Mouse (Mus musculus) gastrocnemius, adult 2 months (tissue): ENCODE results near the gene Myh7b. TPM values are rescaled to one million over a fixed set of nuclear protein-coding genes. Genes with fewer than 3 reads are reported as not detected.

Experiments
- DNase-seq: peaks from one replicate; pipeline ENCODE4 v3.0.0; 2022
- H3K27ac ChIP-seq: fragments of 200-600 bp; 2 replicates; pipeline ENCODE4 v1.8.1; 2022; ENCODE audit warnings: mild to moderate bottlenecking
- H3K4me3 ChIP-seq: fragments of 200-600 bp; 2 replicates; pipeline ENCODE4 v1.8.1; 2022; ENCODE audit warnings: mild to moderate bottlenecking, moderate library complexity
- CTCF ChIP-seq: fragments of 200-600 bp; IDR thresholded peaks from 2 replicates; pipeline ENCODE4 v1.8.1; 2022; ENCODE audit warnings: antibody characterized with exemption, mild to moderate bottlenecking, moderate library complexity
- intact Hi-C: fragments of 180-260 bp; cut with DNase I; formaldehyde crosslinking; loops from one replicate; pipeline ENCODE4 v1.15.1; 2025
- total RNA-seq, 2 experiments: library from RNA; stranded (reverse); gene quantifications; 2 replicates each; pipeline ENCODE4 v1.2.3; 2021

Gene Myh7b
- total RNA-seq, 2 experiments from 2014 or later: 5.1 to 9.8 TPM

DNA sequence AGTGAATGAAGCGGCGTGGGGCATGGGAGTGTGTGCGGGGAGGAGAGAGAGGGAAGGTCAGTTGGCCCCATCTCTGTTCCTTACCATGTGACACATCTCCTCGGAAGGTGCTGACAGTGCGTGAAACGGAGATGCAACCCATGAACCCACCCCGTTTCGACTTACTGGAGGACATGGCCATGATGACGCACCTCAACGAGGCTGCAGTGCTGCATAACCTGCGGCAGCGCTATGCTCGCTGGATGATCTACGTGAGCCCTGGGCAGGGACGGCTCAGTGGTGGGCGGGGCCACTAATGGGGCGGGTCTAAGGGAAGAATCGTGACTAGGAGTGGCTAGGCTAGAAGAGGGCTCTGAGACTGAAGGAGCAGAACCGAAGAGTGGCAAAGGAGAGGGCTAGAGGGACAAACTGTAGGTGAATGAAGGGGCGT lies 2.3 kb downstream of the Myh7b start:
- H3K4me3 ChIP-seq: peak overlapping the region; percentile 66
- no peak overlapping the region for H3K27ac ChIP-seq
- DNase-seq: peak; percentile 78
- intact Hi-C loops: no loop called here
- no peak for TF ChIP-seq CTCF

DNA sequence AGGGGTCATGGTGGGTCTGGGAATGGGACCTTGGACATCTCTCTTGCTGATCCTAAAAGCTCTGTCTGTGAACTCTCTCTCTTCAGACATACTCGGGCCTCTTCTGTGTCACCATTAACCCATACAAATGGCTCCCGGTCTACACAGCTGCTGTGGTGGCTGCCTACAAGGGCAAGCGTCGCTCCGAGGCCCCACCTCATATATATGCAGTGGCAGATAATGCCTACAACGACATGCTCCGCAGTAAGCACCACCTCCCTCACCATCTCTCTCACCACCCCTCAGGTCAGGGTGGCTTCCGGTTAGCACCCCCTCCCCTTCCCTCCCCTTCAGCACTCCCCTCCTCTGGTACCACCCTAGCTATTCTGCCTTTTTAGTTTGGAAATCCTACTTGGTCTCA lies 2.9 kb downstream of the Myh7b start:
- Histone ChIP-seq H3K27ac (no peak overlapping the region), H3K4me3 (peak overlapping the region; percentile 66)
- DNase-seq: no peak
- intact Hi-C loops: no loop called here
- TF ChIP-seq CTCF: no peak

GRCm38 (mm10) chr2:155616971-155617370 lies 6.0 kb downstream of the Myh7b start:
- DNase-seq: no peak
- TF ChIP-seq CTCF: no peak
- Histone ChIP-seq H3K27ac (no peak overlapping the region), H3K4me3 (no peak overlapping the region)
- intact Hi-C loops: no loop called here

GRCm38 (mm10) chr2:155619817-155620216 lies 8.8 kb downstream of the Myh7b start:
- Histone ChIP-seq H3K27ac (no peak overlapping the region), H3K4me3 (no peak overlapping the region)
- TF ChIP-seq CTCF: peak; percentile 99; the same call in 1 of the 2 replicates
- intact Hi-C loops: loop anchor here (1.0 to 2.0 kb wide), 2 partner anchors 19 to 104 kb away; no protein-coding TSS in a partner anchor
- peak; percentile 88 for DNase-seq

- DNase-seq: no peak
- no peak for TF ChIP-seq CTCF
- Histone ChIP-seq H3K27ac (no peak overlapping the region), H3K4me3 (no peak overlapping the region)
- intact Hi-C loops: no loop called here
Observed at GRCm38 (mm10) chr2:155622606-155623005, 11.6 kb downstream of the Myh7b start.

DNA sequence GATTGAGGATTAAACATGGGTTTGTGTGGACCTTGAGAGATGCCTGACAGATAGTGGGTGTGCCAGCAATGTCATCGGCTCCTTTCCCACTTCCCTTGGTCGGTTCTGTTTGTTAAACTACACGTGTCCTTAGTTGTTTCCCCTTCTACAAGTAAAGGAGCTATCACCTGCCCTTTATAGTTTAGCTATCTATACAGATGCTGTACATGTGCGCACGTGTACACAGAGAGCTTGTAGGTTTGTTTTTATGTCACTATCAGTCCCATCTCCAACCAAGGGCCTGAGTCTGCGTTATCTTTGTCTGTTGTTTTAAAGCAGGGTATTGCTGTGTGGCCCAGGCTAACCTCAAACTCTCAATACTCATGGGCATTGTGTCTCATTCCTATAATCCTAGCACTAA lies 13.0 kb downstream of the Myh7b start:
- intact Hi-C loops: no loop called here
- no peak for TF ChIP-seq CTCF

GRCm38 (mm10) chr2:155624730-155625129 lies 13.7 kb downstream of the Myh7b start:
- DNase-seq: no peak
- Histone ChIP-seq H3K4me3 (no peak overlapping the region), H3K27ac (no peak overlapping the region)
- TF ChIP-seq CTCF: peak; percentile 72
- intact Hi-C loops: loop anchor here (5.0 kb wide), 1 partner anchor 32 kb away; the partner anchor contains the start of gene Gss

More for the DNA sequence above, 13.0 kb downstream of the Myh7b start:
- DNase-seq: no peak
- Histone ChIP-seq H3K27ac (no peak overlapping the region), H3K4me3 (no peak overlapping the region)

DNA sequence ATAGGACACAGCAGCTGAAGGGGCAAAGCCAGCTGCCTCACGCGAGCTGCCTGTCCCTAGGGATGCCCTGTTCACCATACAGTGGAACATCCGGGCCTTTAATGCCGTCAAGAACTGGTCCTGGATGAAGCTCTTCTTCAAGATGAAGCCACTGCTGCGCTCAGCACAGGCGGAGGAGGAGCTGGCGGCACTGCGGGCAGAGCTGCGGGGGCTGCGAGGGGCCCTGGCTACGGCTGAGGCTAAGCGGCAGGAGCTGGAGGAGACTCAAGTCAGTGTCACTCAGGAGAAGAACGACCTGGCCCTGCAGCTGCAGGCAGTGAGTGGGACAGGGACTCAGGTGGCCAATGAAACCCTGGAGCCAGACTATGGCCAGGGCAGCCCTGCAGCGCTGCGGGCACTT lies 15.3 kb downstream of the Myh7b start:
- Histone ChIP-seq H3K4me3 (no peak overlapping the region), H3K27ac (no peak overlapping the region)
- TF ChIP-seq CTCF: no peak
- no peak for DNase-seq
- intact Hi-C loops: loop anchor here (5.0 kb wide), 1 partner anchor 34 kb away; the partner anchor contains the start of gene Gss

DNA sequence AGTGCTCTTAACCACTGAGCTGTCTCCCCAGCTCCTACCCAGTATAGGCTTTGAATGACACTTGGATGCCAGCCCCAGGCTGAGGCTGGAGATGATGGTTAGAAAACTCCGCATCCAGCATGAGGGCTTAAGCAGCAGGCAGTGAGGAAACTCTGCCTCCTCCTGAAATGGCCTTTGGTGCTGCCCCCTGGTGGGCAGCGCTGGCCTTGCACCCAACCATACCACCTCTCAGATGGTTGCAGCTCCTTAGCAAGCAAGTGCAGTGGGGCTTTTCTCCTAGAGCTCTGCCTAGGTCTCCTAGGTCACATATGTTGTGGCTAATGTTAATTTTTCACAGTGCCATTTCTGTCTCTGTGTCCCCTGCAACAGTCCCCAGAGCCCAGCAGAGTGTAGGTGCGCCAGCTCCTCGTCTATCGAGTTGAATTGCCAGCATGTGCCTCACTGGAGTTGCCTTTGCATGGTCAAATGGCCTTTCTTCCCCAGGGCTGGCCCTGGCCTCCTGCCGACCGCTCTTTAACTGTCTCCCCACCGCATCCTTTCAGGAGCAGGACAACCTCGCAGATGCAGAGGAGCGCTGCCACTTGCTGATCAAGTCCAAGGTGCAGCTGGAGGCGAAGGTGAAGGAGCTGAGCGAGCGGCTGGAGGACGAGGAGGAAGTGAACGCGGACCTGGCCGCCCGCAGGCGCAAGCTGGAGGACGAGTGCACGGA lies 16.2 kb downstream of the Myh7b start:
- DNase-seq: peak; percentile 79
- no peak; the same call in 1 of the 2 replicates for TF ChIP-seq CTCF
- H3K27ac ChIP-seq: no peak overlapping the region
- intact Hi-C loops: loop anchor here (5.0 kb wide), 1 partner anchor 35 kb away; the partner anchor contains the start of gene Gss
- H3K4me3 ChIP-seq: no peak overlapping the region

DNA sequence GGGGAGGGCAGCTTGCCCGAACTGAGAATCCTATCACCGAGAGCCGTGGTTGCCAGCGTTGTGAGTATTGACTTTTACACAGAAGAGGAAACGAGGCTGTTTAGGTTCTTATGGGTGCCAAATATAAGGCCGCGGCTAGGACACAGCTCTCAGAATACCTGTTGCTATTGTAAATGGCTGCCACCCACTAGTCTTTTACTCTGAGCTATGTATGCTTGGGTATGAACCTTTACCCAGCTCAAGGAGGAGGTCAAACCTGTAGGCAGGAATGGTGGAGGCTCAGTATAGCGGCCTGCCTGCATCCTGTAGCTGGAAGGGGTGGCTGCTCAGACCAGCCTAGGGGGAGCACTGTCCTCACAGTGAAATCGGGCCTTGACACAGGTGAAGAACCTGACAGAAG lies 17.1 kb downstream of the Myh7b start:
- intact Hi-C loops: loop anchor here (5.0 kb wide), 1 partner anchor 36 kb away; the partner anchor contains the start of gene Gss
- no peak overlapping the region for H3K4me3 ChIP-seq
- TF ChIP-seq CTCF: no peak
- no peak for DNase-seq
- no peak overlapping the region for H3K27ac ChIP-seq

- TF ChIP-seq CTCF: no peak
- no peak for DNase-seq
- H3K4me3 ChIP-seq: no peak overlapping the region
- H3K27ac ChIP-seq: no peak overlapping the region
- intact Hi-C loops: loop anchor here (5.0 kb wide), 1 partner anchor 36 kb away; the partner anchor contains the start of gene Gss
Observed at GRCm38 (mm10) chr2:155628519-155628918, 17.5 kb downstream of the Myh7b start.

GRCm38 (mm10) chr2:155629231-155629661 lies 18.2 kb downstream of the Myh7b start:
- intact Hi-C loops: loop anchor here (5.0 kb wide), 1 partner anchor 37 kb away; the partner anchor contains the start of gene Gss
- no peak for TF ChIP-seq CTCF
- H3K27ac ChIP-seq: no peak overlapping the region
- peak overlapping the region; percentile 59 for H3K4me3 ChIP-seq
- peak; percentile 55 for DNase-seq

DNA sequence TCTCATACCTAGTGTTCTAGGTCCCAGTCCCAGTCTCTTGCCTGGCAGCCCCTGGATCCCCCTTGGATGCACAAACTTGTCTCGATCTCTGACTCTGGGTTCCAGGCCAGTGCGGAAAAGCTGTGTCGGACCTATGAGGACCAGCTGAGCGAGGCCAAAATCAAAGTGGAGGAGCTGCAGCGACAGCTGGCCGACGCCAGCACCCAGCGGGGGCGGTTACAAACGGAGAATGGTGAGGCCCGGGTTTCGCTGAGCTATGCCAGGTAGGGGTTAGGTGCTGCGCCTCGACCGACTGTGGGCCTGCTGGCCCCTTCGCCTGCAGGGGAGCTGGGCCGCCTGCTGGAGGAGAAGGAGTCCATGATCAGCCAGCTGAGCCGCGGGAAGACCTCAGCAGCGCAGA lies 19.1 kb downstream of the Myh7b start:
- DNase-seq: no peak
- H3K27ac ChIP-seq: no peak overlapping the region
- no peak overlapping the region for H3K4me3 ChIP-seq
- no peak for TF ChIP-seq CTCF
- intact Hi-C loops: no loop called here
